Mouse (Mus musculus): ENCODE measurements around the gene Sec23ip.

- TF ChIP-seq FOSL1 (IDR thresholded peaks at IDR 0.05; ENCODE audit: insufficient read depth, low read length, poor library complexity, severe bottlenecking) (no peak), CTCF (IDR thresholded peaks at IDR 0.05; ENCODE audit: control insufficient read depth, insufficient read depth, insufficient read length) (no peak), USF1 (IDR thresholded peaks at IDR 0.05; ENCODE audit: low read depth) (no peak), CEBPB (IDR thresholded peaks at IDR 0.05; ENCODE audit: low read depth) (no peak), MAX (IDR thresholded peaks at IDR 0.05) (no peak), MYOG (IDR thresholded peaks at IDR 0.05; ENCODE audit: control insufficient read depth, extremely low read depth, insufficient read length) (no peak), MYOD1 (IDR thresholded peaks at IDR 0.05; ENCODE audit: control insufficient read depth, insufficient read length, low read depth) (no peak)
Measured at GRCm38 (mm10) chr7:128717991-128718390, 26.8 kb upstream of the Sec23ip start.

All from C2C12 (cell line).